Mouse (Mus musculus) small intestine, adult 2 months (tissue): ENCODE results near the gene Megf6.

Source experiments
- CTCF ChIP-seq: fragments of 200-500 bp; IDR thresholded peaks from 2 replicates; pipeline ENCODE4 v1.5.1; 2012; ENCODE audit warnings: low read depth, mild to moderate bottlenecking, control low read depth, inconsistent platforms, low read length, moderate library complexity, mixed read lengths; ENCODE audit not compliant: insufficient replicate concordance, insufficient read length; ENCODE audit errors: extremely low read depth
- POLR2A ChIP-seq: fragments of 200-500 bp; IDR thresholded peaks from 2 replicates; pipeline ENCODE4 v1.6.1; 2012; ENCODE audit warnings: low read depth, mild to moderate bottlenecking, control low read depth, inconsistent platforms, low read length, moderate library complexity

GRCm38 (mm10) chr4:154293735-154294201, 123.2 kb downstream of the Megf6 start:
- TF ChIP-seq CTCF (no peak), POLR2A (no peak)
